Mouse (Mus musculus): ENCODE measurements around the gene Tcf19. TPM values are rescaled to one million over a fixed set of nuclear protein-coding genes. Genes with fewer than 3 reads are reported as not detected.
"Not testable (repeated sequence)": the region's sequence is repeated elsewhere in the genome, so short reads cannot be mapped to it uniquely, and the experiment has no call there.

Gene Tcf19
- polyA plus RNA-seq, 1 experiment from 2014 or later: 20.6 TPM

DNA sequence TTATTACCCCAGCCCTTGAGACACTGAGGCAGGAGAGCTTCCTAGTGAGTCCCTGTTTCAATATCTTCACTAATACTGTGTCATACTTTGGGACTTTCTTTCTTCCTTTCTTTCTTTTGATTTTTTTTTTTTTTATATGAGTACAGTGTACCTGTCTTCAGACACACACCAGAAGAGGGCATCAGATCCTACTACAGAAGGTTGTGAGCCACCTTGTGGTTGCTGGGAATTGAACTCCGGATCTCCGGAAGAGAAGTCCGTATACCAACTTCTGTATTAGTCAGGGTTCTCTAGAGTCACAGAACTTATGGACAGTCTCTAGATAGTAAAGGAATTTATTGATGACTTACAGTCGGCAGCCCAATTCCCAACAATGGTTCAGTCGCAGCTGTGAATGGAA is 8.3 kb downstream of the Tcf19 start:
- H3K27me3 ChIP-seq (ENCODE audit: insufficient read depth, low read length): peaks cover 37% of the 10 kb centered on the region
- not testable (repeated sequence) for DNase-seq; H3K9ac ChIP-seq (replicated peaks); H3K4me3 ChIP-seq (ENCODE audit: low read depth, low read length); H3K4me2 ChIP-seq (ENCODE audit: low read depth, low read length); H3K27ac ChIP-seq (ENCODE audit: low read depth); H3K9me3 ChIP-seq (ENCODE audit: low read length); ATAC-seq; H3K4me1 ChIP-seq (ENCODE audit: insufficient read depth)
- peaks cover 11% of the 10 kb centered on the region for H3K36me3 ChIP-seq (replicated peaks; ENCODE audit: insufficient read depth, low read length)
- WGBS (ENCODE audit: insufficient replicate concordance): 53% methylated on average over 4 of the region's 5 CpGs
- 0 out of 2 replicates have a peak, but pooled peaks have one; percentile 10 for TF ChIP-seq CTCF (IDR thresholded peaks at IDR 0.05; ENCODE audit: low read depth)

DNA sequence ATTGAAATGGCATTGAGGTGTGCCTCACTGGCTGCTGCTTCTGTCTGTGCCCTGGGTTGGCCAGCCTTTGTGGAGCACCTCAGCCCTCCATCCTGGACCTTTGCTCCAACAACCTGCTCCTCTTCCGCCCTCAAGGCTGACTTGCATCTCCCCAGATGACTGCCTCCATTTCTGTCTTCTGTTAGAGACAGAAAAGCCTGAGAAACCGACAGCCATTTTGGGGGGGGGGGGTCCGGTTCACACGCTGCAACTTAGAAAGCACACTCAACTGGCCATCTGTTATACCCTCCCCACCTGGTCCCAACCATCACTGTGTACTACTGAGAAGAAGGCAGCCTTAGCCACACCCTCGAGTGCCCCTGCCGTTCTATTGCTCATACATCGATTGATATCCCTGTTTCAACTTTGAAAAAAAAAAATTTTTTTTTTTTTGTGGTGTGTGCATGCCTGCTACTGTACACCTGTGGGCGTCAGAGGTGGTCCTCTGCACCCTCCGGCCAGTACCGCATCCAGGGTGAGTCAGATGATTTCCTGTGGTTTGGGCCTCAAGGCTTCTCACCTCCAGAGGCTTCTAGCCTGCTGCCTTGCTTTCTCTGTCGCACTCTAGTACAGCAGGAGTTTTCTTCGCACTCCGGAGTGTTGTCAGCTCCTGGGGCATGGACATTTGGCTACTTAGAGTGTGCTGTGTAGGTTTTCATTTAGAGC is 8.9 kb downstream of the Tcf19 start:
- no peak overlapping the region for H3K9ac ChIP-seq (replicated peaks)
- no peaks in the 10 kb centered on the region for H3K4me1 ChIP-seq (ENCODE audit: insufficient read depth)
- no peaks in the 10 kb centered on the region for H3K9me3 ChIP-seq (ENCODE audit: low read length)
- no peak for DNase-seq
- H3K4me3 ChIP-seq (ENCODE audit: low read depth, low read length): no peak overlapping the region
- TF ChIP-seq CTCF (IDR thresholded peaks at IDR 0.05; ENCODE audit: low read depth) (no peak), EP300 (IDR thresholded peaks at IDR 0.05; ENCODE audit: low read depth) (no peak)
- peaks cover 5% of the 10 kb centered on the region for H3K36me3 ChIP-seq (replicated peaks; ENCODE audit: insufficient read depth, low read length)
- no peak for ATAC-seq
- peaks cover 37% of the 10 kb centered on the region for H3K27me3 ChIP-seq (ENCODE audit: insufficient read depth, low read length)
- H3K27ac ChIP-seq (ENCODE audit: low read depth): no peak overlapping the region
- 25% methylated on average over 13 of the region's 13 CpGs for WGBS (ENCODE audit: insufficient replicate concordance)
- H3K4me2 ChIP-seq (ENCODE audit: low read depth, low read length): no peak overlapping the region

DNA sequence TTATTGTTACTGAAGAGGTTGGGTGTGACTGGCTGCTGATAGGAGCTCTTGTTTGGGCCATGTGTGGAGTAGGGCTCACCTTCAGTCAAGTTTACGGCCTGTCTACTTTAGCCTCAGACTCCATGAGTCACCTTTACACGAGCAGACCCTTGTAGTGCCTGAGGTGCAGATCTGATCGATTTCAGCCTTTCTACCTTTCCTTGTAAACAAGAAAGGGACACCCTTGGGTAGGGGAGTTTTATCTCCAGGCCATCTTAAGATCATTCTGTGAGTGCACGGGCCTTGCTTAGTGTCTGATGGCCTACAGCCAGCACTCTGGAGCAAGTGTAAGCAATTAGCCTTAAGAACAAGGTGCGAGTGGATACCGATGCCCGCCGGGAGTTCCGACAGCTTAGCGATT is 9.7 kb downstream of the Tcf19 start:
- H3K4me2 ChIP-seq (ENCODE audit: low read depth, low read length): no peak overlapping the region
- H3K9ac ChIP-seq (replicated peaks): no peak overlapping the region
- 27% methylated on average over 10 of the region's 10 CpGs for WGBS (ENCODE audit: insufficient replicate concordance)
- no peak for ATAC-seq
- H3K27me3 ChIP-seq (ENCODE audit: insufficient read depth, low read length): peaks cover 40% of the 10 kb centered on the region
- H3K36me3 ChIP-seq (replicated peaks; ENCODE audit: insufficient read depth, low read length): no peaks in the 10 kb centered on the region
- H3K9me3 ChIP-seq (ENCODE audit: low read length): no peaks in the 10 kb centered on the region
- TF ChIP-seq EP300 (IDR thresholded peaks at IDR 0.05; ENCODE audit: low read depth) (no peak), CTCF (IDR thresholded peaks at IDR 0.05; ENCODE audit: low read depth) (no peak)
- no peak overlapping the region for H3K4me3 ChIP-seq (ENCODE audit: low read depth, low read length)
- no peak overlapping the region for H3K27ac ChIP-seq (ENCODE audit: low read depth)
- no peak for DNase-seq
- H3K4me1 ChIP-seq (ENCODE audit: insufficient read depth): no peaks in the 10 kb centered on the region

DNA sequence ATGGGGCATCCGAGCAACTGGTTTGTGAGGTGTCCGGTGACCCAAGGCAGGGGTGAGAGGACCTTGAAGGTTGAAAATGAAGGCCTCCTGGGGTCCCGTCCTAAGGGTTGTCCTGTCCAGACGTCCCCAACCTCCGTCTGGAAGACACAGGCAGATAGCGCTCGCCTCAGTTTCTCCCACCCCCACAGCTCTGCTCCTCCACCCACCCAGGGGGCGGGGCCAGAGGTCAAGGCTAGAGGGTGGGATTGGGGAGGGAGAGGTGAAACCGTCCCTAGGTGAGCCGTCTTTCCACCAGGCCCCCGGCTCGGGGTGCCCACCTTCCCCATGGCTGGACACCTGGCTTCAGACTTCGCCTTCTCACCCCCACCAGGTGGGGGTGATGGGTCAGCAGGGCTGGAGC is 10.8 kb downstream of the Tcf19 start, which contains the start of gene Pou5f1:
Gene Pou5f1, plus strand, starts transcription at position 243 of the 400 bp plus-strand sequence.
- no peak within 1 kb of the TSS for H3K4me3 ChIP-seq (ENCODE audit: low read depth, low read length)
- 38% methylated on average over 13 of the region's 13 CpGs for WGBS (ENCODE audit: insufficient replicate concordance)
- H3K9ac ChIP-seq (replicated peaks): no peak within 1 kb of the TSS
- DNase-seq (no peak), ATAC-seq (no peak)
- no peak within 1 kb of the TSS for H3K27ac ChIP-seq (ENCODE audit: low read depth)
- no peak within 1 kb of the TSS for H3K4me2 ChIP-seq (ENCODE audit: low read depth, low read length)
- no peaks in the 10 kb centered on the region for H3K9me3 ChIP-seq (ENCODE audit: low read length)
- no peaks in the 10 kb centered on the region for H3K4me1 ChIP-seq (ENCODE audit: insufficient read depth)
- peaks cover 40% of the 10 kb centered on the region for H3K27me3 ChIP-seq (ENCODE audit: insufficient read depth, low read length)
- no peaks in the 10 kb centered on the region for H3K36me3 ChIP-seq (replicated peaks; ENCODE audit: insufficient read depth, low read length)
- TF ChIP-seq EP300 (IDR thresholded peaks at IDR 0.05; ENCODE audit: low read depth) (no peak), CTCF (IDR thresholded peaks at IDR 0.05; ENCODE audit: low read depth) (no peak)

GRCm38 (mm10) chr17:35504628-35505481 is 11.8 kb downstream of the Tcf19 start:
- Histone ChIP-seq H3K4me3 (ENCODE audit: low read depth, low read length) (no peak overlapping the region), H3K27me3 (ENCODE audit: insufficient read depth, low read length) (peaks cover 40% of the 10 kb centered on the region)
- no peak for ATAC-seq

GRCm38 (mm10) chr17:35503849-35504248 is 12.8 kb downstream of the Tcf19 start:
- no peak overlapping the region for H3K9ac ChIP-seq (replicated peaks)
- H3K27ac ChIP-seq (ENCODE audit: low read depth): no peak overlapping the region
- no peaks in the 10 kb centered on the region for H3K4me1 ChIP-seq (ENCODE audit: insufficient read depth)
- H3K4me2 ChIP-seq (ENCODE audit: low read depth, low read length): no peak overlapping the region
- H3K27me3 ChIP-seq (ENCODE audit: insufficient read depth, low read length): peaks cover 32% of the 10 kb centered on the region
- DNase-seq (no peak), ATAC-seq (no peak)
- H3K36me3 ChIP-seq (replicated peaks; ENCODE audit: insufficient read depth, low read length): no peaks in the 10 kb centered on the region
- whole genome bisulfite sequencing (ENCODE audit: insufficient replicate concordance): 37% methylated on average over 5 of the region's 5 CpGs
- no peaks in the 10 kb centered on the region for H3K9me3 ChIP-seq (ENCODE audit: low read length)
- H3K4me3 ChIP-seq (ENCODE audit: low read depth, low read length): no peak overlapping the region
- TF ChIP-seq CTCF (IDR thresholded peaks at IDR 0.05; ENCODE audit: low read depth) (no peak), EP300 (IDR thresholded peaks at IDR 0.05; ENCODE audit: low read depth) (no peak)

More at GRCm38 (mm10) chr17:35504628-35505481, 11.8 kb downstream of the Tcf19 start:
- no peaks in the 10 kb centered on the region for H3K4me1 ChIP-seq (ENCODE audit: insufficient read depth)
- WGBS (ENCODE audit: insufficient replicate concordance): 38% methylated on average over 8 of the region's 8 CpGs
- H3K36me3 ChIP-seq (replicated peaks; ENCODE audit: insufficient read depth, low read length): no peaks in the 10 kb centered on the region
- no peak overlapping the region for H3K9ac ChIP-seq (replicated peaks)
- H3K27ac ChIP-seq (ENCODE audit: low read depth): no peak overlapping the region
- TF ChIP-seq CTCF (IDR thresholded peaks at IDR 0.05; ENCODE audit: low read depth) (no peak), EP300 (IDR thresholded peaks at IDR 0.05; ENCODE audit: low read depth) (no peak)
- H3K4me2 ChIP-seq (ENCODE audit: low read depth, low read length): no peak overlapping the region
- H3K9me3 ChIP-seq (ENCODE audit: low read length): no peaks in the 10 kb centered on the region
- DNase-seq: no peak

All from liver, postnatal 0 days (tissue).